10 mouse cellular contexts compared by ENCODE assay signal in genomic region chr5:138086842-138087241, GRCm38 (mm10). TPM values are rescaled to one million over a fixed set of nuclear protein-coding genes. Genes with fewer than 3 reads are reported as not detected.
A peak's percentile ranks its signal among the peaks of the same experiment; 100 is the strongest.
DNase-seq lines count a peak whose midpoint lies in the region; ATAC-seq and TF ChIP-seq lines count a peak whose summit lies in the region.
"Had no signal": no experiment of that assay in that cellular context is flagged by ENCODE, and none has a peak within 500 bp of the region (broad histone marks: within the 10 kb centered on the region; RNA-seq: fewer than 3 reads in every experiment).

No protein-coding gene starts in this region.

- H3K4me2 ChIP-seq in forebrain, embryonic 14.5 days (ENCODE audit: low read length), result peak overlapping the region; percentile 53
- H3K4me2 ChIP-seq in limb, embryonic 13.5 days (replicated peaks), result peak overlapping the region; percentile 76
- H3K4me2 ChIP-seq in myocyte (ENCODE audit: low read depth), result peak overlapping the region; percentile 72

- peaks cover 62% of the 10 kb centered on the region for H3K79me2 ChIP-seq in myocyte (ENCODE audit: control insufficient read depth, insufficient read depth)

- no peaks in the 10 kb centered on the region for H3K27me3 ChIP-seq in forebrain, embryonic 14.5 days (replicated peaks; ENCODE audit: control insufficient read depth, insufficient read depth, low read length)
- H3K27me3 ChIP-seq in limb, embryonic 13.5 days, result no peaks in the 10 kb centered on the region
- H3K27me3 ChIP-seq in myocyte (ENCODE audit: control insufficient read depth, insufficient read depth, insufficient read length), result no peaks in the 10 kb centered on the region

- peaks cover 14% of the 10 kb centered on the region for H3K4me1 ChIP-seq in forebrain, embryonic 14.5 days (ENCODE audit: control insufficient read depth, insufficient read depth, low read length)
- H3K4me1 ChIP-seq in limb, embryonic 13.5 days, result peaks cover 9% of the 10 kb centered on the region

- H3K9me3 ChIP-seq in forebrain, embryonic 14.5 days (replicated peaks; ENCODE audit: control insufficient read depth, low read length), result no peaks in the 10 kb centered on the region
- no peaks in the 10 kb centered on the region for H3K9me3 ChIP-seq in limb, embryonic 13.5 days

- peaks cover 18% of the 10 kb centered on the region for H3K36me3 ChIP-seq in forebrain, embryonic 14.5 days (ENCODE audit: control insufficient read depth, insufficient read depth, low read length)
- H3K36me3 ChIP-seq in limb, embryonic 13.5 days, result peaks cover 21% of the 10 kb centered on the region
- H3K36me3 ChIP-seq in myocyte (ENCODE audit: control insufficient read depth, insufficient read depth), result no peaks in the 10 kb centered on the region

- H3K27ac ChIP-seq in forebrain, embryonic 14.5 days (ENCODE audit: low read depth, low read length), result no peak overlapping the region
- no peak overlapping the region for H3K27ac ChIP-seq in limb, embryonic 13.5 days

- TF ChIP-seq POLR2A in myocyte (IDR thresholded peaks at IDR 0.05; ENCODE audit: insufficient read length, low read depth), result no peak

- peak overlapping the region; percentile 98; the same call in 1 of the 2 replicates for H3K9ac ChIP-seq in forebrain, embryonic 14.5 days (ENCODE audit: low read length)
- H3K9ac ChIP-seq in limb, embryonic 13.5 days, result no peak overlapping the region

- H3ac ChIP-seq in myocyte (ENCODE audit: control insufficient read depth, insufficient read length), result no peak overlapping the region

- peak overlapping the region; percentile 87; the same call in 1 of the 2 replicates for H3K4me3 ChIP-seq in forebrain, embryonic 14.5 days (ENCODE audit: low read depth, low read length)
- H3K4me3 ChIP-seq in limb, embryonic 13.5 days, result peak overlapping the region; percentile 84; the same call in 1 of the 2 replicates
- no peak overlapping the region for H3K4me3 ChIP-seq in myocyte

- DNase-seq in kidney, adult 9 months, result peak; percentile 83
- DNase-seq in kidney, postnatal 4 days, result no peak
- no peak for DNase-seq in forebrain, embryonic 14.5 days (ENCODE audit: low spot score)
- DNase-seq in cerebellum, adult 18-20 months, result no peak
- DNase-seq in urinary bladder, adult 18-20 months (ENCODE audit: low spot score in 2 of 2), result no peak
- DNase-seq in heart, postnatal 14 days, result no peak

- intact Hi-C loops in heart, postnatal 14 days (cut with DNase I), result no loop called here

- ATAC-seq in forebrain, embryonic 14.5 days, result no peak
- no peak for ATAC-seq in limb, embryonic 13.5 days (ENCODE audit: low FRiP score, low read depth)

- 86% methylated on average over 3 of the region's 3 CpGs for WGBS in forebrain, embryonic 14.5 days
- 93% methylated on average over 3 of the region's 3 CpGs for WGBS in limb, embryonic 13.5 days

TF ChIP-seq in myocyte, 11 proteins besides CTCF, POLR2A, EP300 and RAD21:
- TF ChIP-seq REST (IDR thresholded peaks at IDR 0.05; ENCODE audit: insufficient read depth, insufficient read length), result no peak
- TF ChIP-seq E2F4 (IDR thresholded peaks at IDR 0.05; ENCODE audit: insufficient read depth), result no peak
- TF ChIP-seq CEBPB (IDR thresholded peaks at IDR 0.05; ENCODE audit: insufficient read depth, poor library complexity, severe bottlenecking), result no peak

RNA-seq across cellular contexts. Expression of gene Zkscan1, which starts 2.0 kb away (rescaled TPM):
- polyA plus RNA-seq in forebrain, embryonic 14.5 days (2014; fragmentation: Nextera tagmentation; extraction: Ambion mirVana), result 32.6 and 36.6 TPM in 2 replicates
- 20.1 and 22.4 TPM in 2 replicates for polyA plus RNA-seq in limb, embryonic 13.5 days (2015; fragmentation: Nextera tagmentation; extraction: Ambion mirVana)
- 5.1 TPM for polyA plus RNA-seq in myocyte (2012; fragmentation: generic; extraction: Trizol)
- total RNA-seq in heart, postnatal 14 days (2021), result 10 to 100 TPM; 17.8 to 18.0 TPM

RNA-seq across cellular contexts. Expression of gene Zscan21, which starts 29.9 kb away (rescaled TPM):
- polyA plus RNA-seq in forebrain, embryonic 14.5 days (2014; fragmentation: Nextera tagmentation; extraction: Ambion mirVana), result 137 and 147 TPM in 2 replicates
- polyA plus RNA-seq in limb, embryonic 13.5 days (2015; fragmentation: Nextera tagmentation; extraction: Ambion mirVana), result 76.5 and 77.3 TPM in 2 replicates
- 12.3 TPM for polyA plus RNA-seq in myocyte (2012; fragmentation: generic; extraction: Trizol)
- total RNA-seq in heart, postnatal 14 days (2021), result 10 to 100 TPM; 13.7 to 14.2 TPM

RNA-seq across cellular contexts. Expression of gene Smok3c, which starts 33.8 kb away (rescaled TPM):
- not detected in 2 replicates for polyA plus RNA-seq in forebrain, embryonic 14.5 days (2014; fragmentation: Nextera tagmentation; extraction: Ambion mirVana)
- not detected in 2 replicates for polyA plus RNA-seq in limb, embryonic 13.5 days (2015; fragmentation: Nextera tagmentation; extraction: Ambion mirVana)
- polyA plus RNA-seq in myocyte (2012; fragmentation: generic; extraction: Trizol), result not detected
- total RNA-seq in heart, postnatal 14 days (2021), result not detected
- total RNA-seq: gastrocnemius, adult 18-20 months had no signal
- polyA plus RNA-seq: lung, embryonic 16.5 days had no signal
